Mouse (Mus musculus) liver, embryonic 16.5 days (tissue): ENCODE measurements around the gene Gm13889. TPM values are rescaled to one million over a fixed set of nuclear protein-coding genes. Genes with fewer than 3 reads are reported as not detected.
A peak's percentile ranks its signal among the peaks of the same experiment; 100 is the strongest.

Source experiments
- ATAC-seq: fragments of 200-750 bp; cut with Nextera tagmentation; 2 replicates; pipeline ENCODE4 v1.8.0; 2017; ENCODE audit warnings: low read depth, mild to moderate bottlenecking, moderate number of reproducible peaks, moderate library complexity
- H3K27ac ChIP-seq: fragments of 300-500 bp; sonication (generic); 2 replicates; pipeline ENCODE4 v1.5.1; 2014; ENCODE audit warnings: mild to moderate bottlenecking, low read length
- H3K27me3 ChIP-seq: fragments of 300-500 bp; sonication (generic); 2 replicates; pipeline ENCODE4 v1.6.1; 2014; ENCODE audit warnings: low read depth, low read length, mixed read lengths; ENCODE audit not compliant: control insufficient read depth, insufficient read depth
- H3K36me3 ChIP-seq: fragments of 300-500 bp; sonication (generic); 2 replicates; pipeline ENCODE4 v1.6.1; 2014; ENCODE audit warnings: mild to moderate bottlenecking; ENCODE audit not compliant: control insufficient read depth, insufficient read depth
- H3K4me1 ChIP-seq: fragments of 300-500 bp; sonication (generic); 2 replicates; pipeline ENCODE4 v1.6.1; 2014; ENCODE audit warnings: low read depth, low read length, mixed read lengths; ENCODE audit not compliant: control insufficient read depth
- H3K4me2 ChIP-seq: fragments of 300-500 bp; sonication (generic); 2 replicates; pipeline ENCODE4 v1.6.1; 2014; ENCODE audit warnings: low read depth, low read length, mixed read lengths
- H3K4me3 ChIP-seq: fragments of 300-500 bp; sonication (generic); 2 replicates; pipeline ENCODE4 v1.5.1; 2014; ENCODE audit warnings: low read depth, mild to moderate bottlenecking, low read length
- H3K9ac ChIP-seq: fragments of 300-500 bp; sonication (generic); 2 replicates; pipeline ENCODE4 v1.6.1; 2014; ENCODE audit warnings: low read depth, low read length
- H3K9me3 ChIP-seq: fragments of 300-500 bp; sonication (generic); replicated peaks from 2 replicates; pipeline ENCODE4 v1.6.1; 2016; ENCODE audit warnings: low read length; ENCODE audit not compliant: control insufficient read depth
- WGBS: fragments of 180-500 bp; shearing (Covaris S2); extraction: QIAGEN DNeasy Blood & Tissue Kit; methylation state at CpG from one replicate; pipeline ENCODE4 v1.1.7; 2014; ENCODE audit not compliant: insufficient replicate concordance; 5-methylcytosine and 5-hydroxymethylcytosine counted together
- polyA plus RNA-seq: library from polyadenylated mRNA; unstranded; fragments of >200 nt; fragmentation: Nextera tagmentation; extraction: Ambion mirVana; gene quantifications from 2 replicates; pipeline ENCODE4 v1.2.1, GENCODE M21; 2015

Gm13889 gene
- polyA plus RNA-seq, 1 experiment from 2014 or later, result 1.7 TPM

DNA sequence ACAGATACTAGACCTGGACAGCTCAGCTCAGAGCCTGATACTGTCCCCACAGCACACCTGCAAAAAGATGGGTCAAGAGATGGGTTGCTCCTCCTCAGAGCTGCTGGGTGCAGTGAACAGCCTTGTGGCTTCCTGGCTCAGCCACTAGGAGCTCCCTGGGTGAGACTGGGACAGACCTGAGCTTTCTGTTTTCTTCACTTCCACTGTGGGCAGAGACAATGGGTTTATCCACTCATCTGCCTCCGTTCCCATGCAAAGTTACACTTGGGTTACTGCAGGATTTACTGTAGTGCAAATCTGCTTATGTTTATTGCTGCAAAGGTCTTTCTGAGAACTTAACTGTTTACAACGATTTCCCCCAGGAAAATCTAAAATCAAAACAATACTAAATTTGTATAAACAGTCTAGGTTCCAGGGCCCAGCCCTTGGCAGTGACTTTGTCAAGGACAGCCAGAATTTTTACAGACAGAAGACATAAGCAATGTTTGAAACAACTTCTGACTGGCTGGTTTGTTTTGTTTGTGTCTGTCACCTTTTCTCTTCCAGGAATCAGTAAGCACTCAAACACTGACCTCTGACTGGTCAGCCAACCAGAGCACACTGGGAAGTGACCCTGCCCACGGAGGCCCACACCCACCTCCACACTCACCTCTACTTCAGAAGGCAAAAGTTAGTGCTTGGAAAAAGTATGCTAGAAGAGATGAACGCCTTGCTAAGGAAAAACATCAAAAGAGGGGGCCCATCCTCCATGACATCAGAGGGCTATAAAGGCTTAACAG is 25.6 kb upstream of the Gm13889 start:
- H3K27me3 ChIP-seq, result no peaks in the 10 kb centered on the region
- ATAC-seq, result no peak
- H3K4me3 ChIP-seq, result no peak overlapping the region
- 64% methylated on average over 4 of the region's 4 CpGs for WGBS
- H3K9me3 ChIP-seq, result no peaks in the 10 kb centered on the region
- H3K9ac ChIP-seq, result no peak overlapping the region
- H3K4me1 ChIP-seq, result no peaks in the 10 kb centered on the region
- no peak overlapping the region for H3K4me2 ChIP-seq
- H3K36me3 ChIP-seq, result no peaks in the 10 kb centered on the region
- no peak overlapping the region for H3K27ac ChIP-seq

DNA sequence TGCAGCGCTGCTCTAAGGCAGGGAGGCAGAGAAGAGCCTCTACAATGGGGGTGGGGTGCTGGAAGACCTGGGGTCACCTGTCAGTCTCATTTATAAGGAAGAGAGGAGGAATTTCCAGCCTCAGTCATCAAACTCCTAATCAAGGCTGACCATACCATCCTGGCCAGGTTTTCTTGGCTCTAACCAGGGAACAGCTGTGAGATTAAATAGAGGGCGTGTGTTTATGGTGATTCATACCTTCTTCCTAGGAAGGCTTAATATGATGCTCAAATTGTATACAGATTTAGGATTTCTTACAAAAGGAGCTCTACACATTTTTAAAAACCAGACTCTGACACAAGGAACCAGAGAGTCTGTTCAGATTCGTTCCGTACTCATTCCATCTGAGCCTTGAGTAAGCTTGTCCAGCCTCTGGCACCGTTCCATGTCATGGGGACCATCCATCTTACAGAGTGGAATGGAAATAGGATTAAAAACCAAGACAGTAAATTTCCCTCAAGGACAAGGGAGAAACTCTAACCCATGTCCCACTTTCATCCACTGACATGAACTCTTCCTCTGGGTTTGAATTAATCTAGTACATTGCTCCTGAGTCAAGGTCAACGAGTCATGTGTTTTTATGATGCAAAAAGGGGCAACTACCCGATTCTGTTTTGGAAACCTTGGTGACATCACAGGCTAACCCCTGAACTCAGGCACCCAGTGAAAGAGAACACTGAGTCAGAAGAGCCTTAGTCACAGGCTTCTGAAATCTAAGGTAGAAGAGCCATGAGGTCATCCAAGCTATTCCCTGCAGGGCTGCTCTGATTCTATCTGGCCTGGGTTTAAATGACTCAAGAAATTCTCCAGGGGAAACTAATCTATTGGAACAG is 22.5 kb upstream of the Gm13889 start:
- no peaks in the 10 kb centered on the region for H3K27me3 ChIP-seq
- H3K9me3 ChIP-seq, result no peaks in the 10 kb centered on the region
- 78% methylated on average over 7 of the region's 7 CpGs for WGBS
- no peak overlapping the region for H3K9ac ChIP-seq
- no peak for ATAC-seq
- H3K4me2 ChIP-seq, result no peak overlapping the region
- no peaks in the 10 kb centered on the region for H3K36me3 ChIP-seq
- no peak overlapping the region for H3K27ac ChIP-seq
- no peaks in the 10 kb centered on the region; the same call in 1 of the 2 replicates for H3K4me1 ChIP-seq
- no peak overlapping the region for H3K4me3 ChIP-seq

DNA sequence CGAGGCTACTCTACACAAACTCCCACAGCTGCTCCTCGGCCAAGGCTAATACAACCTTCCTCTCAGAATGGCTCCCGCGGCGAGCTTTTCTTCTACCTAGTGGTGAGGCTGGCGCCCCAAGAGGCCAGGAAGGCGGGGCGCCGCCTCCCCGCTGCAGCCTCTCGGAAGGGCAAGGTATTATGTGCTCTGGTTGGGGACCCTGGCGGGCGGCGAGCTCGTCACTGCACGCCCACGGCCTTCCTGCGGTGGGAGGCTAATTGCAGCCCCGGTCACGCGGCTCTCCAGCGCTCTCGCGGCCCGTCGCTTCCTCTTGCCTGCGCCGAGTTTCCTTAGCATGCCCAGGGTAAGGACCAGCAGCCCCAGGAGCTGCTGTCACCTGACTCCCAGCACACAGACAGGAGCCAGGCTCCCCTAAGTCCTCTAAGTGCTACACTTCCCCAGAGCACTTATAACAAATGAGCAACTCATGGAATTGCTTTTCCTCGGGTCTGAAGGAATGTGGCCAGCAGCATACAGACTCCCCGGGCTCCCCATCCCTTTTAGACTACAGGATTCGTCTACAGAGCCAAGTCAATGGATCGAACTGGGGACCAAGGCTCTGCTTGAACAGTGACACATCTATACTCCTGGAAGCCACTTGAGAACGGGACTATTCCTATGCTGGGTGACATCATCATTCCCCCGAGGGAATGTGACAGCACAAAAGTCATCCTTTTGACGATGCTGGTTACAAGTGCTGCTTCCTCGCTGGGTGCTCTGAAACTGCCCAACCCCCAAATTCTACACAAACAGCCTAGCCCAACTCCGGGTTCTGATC is 19.6 kb upstream of the Gm13889 start:
- no peaks in the 10 kb centered on the region for H3K36me3 ChIP-seq
- H3K27ac ChIP-seq, result no peak overlapping the region
- 4% methylated on average over 37 of the region's 37 CpGs for WGBS
- H3K9ac ChIP-seq, result no peak overlapping the region
- H3K27me3 ChIP-seq, result no peaks in the 10 kb centered on the region
- peak; percentile 50; the same call in 1 of the 2 replicates for ATAC-seq
- H3K4me1 ChIP-seq, result no peaks in the 10 kb centered on the region; the same call in 1 of the 2 replicates
- H3K9me3 ChIP-seq, result no peaks in the 10 kb centered on the region
- H3K4me3 ChIP-seq, result peak overlapping the region; percentile 27
- H3K4me2 ChIP-seq, result peak overlapping the region; percentile 52

DNA sequence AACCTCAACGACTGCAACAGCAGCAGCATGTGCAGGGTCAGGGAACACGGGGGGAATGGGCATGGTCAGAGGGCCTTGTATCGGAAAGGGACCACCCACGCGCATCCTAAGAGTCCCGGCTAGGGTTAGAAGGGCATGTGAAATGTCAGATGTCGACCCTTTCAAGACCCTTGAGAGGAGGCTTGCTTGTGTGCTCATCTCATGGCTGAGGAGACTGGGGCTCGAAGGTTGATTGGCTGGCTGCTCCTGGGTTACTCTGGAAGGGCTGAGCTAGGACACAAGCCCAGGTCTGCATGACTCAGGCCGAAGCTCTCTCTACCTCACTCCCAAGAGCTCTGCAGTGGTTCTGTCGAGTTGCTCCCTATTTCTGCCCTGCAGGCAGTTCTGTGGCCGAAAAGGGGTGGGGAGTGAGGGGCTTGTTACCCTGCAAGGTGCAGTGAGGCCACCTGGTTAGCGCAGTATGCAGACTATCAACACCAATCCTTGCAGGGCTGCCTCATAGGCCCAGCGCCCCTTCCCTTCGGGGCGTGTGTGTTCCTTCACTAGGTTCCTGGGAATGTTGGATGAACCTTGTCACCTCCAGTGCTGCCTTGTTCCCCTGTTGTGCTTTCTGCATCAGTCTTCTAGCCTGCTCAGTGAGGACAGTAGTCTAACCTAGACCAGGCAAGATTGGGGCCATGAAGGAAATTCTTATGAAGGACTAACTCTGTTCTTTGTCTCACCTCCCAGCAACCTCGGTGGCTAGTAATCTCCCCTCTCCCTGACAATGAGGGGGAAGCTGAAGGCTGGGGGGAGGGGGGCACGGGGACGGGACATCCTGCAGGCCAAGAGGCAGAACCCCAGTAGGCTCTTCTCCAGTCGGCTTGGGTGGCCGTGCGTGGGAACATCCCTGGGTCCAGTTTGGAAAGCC is 18.8 kb upstream of the Gm13889 start:
- Histone ChIP-seq H3K36me3 (no peaks in the 10 kb centered on the region), H3K27me3 (no peaks in the 10 kb centered on the region), H3K4me3 (no peak overlapping the region), H3K4me1 (no peaks in the 10 kb centered on the region; the same call in 1 of the 2 replicates), H3K9ac (no peak overlapping the region), H3K27ac (no peak overlapping the region), H3K4me2 (peak overlapping the region; percentile 52), H3K9me3 (no peaks in the 10 kb centered on the region)
- WGBS, result 33% methylated on average over 21 of the region's 21 CpGs
- no peak for ATAC-seq

DNA sequence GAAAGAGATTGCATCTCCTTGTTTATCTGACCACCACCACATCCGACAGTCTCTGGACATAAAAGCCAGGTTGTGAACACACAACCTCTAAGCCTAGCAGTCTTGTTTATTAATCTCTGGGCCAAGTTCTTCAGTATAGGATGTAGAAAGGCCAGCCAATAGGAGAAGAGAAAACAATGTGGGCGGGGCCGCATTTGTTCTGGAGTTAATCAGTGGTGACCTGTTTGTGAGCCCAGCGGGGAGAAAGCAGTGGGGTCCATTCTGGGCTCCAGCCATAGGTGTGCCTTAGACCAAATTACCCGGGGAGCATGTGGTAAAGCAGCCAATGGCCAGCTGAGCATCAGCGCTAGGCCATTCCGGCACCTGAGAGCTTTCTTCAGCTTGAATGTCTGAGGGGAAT is 18.0 kb upstream of the Gm13889 start:
- H3K9me3 ChIP-seq, result no peaks in the 10 kb centered on the region
- no peak overlapping the region for H3K4me2 ChIP-seq
- ATAC-seq, result no peak
- H3K9ac ChIP-seq, result no peak overlapping the region
- no peaks in the 10 kb centered on the region for H3K36me3 ChIP-seq
- no peaks in the 10 kb centered on the region; the same call in 1 of the 2 replicates for H3K4me1 ChIP-seq
- H3K27me3 ChIP-seq, result no peaks in the 10 kb centered on the region
- H3K27ac ChIP-seq, result no peak overlapping the region
- no peak overlapping the region for H3K4me3 ChIP-seq
- 53% methylated on average over 7 of the region's 7 CpGs for WGBS

DNA sequence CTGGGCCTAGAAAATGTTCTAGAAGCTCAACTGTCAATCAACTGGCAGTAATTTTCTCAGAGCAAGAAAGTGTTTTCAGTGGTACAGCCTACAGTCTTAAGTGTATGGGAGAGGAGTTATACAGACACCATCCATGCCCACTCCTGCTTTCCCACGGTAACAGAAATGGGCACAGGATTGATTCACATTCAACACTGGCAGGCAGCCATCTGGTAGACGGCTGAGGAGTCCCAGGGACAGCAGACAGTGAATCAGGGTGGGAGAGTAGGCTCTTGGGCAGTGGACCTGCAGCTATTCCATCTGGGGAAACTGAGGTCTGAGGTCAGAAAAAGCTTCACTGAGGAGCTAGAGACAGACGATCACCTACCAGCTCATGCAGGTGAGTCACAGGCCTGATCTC is 14.6 kb upstream of the Gm13889 start:
- Histone ChIP-seq H3K36me3 (no peaks in the 10 kb centered on the region), H3K9ac (no peak overlapping the region), H3K4me3 (no peak overlapping the region), H3K27me3 (no peaks in the 10 kb centered on the region), H3K4me2 (no peak overlapping the region), H3K27ac (no peak overlapping the region), H3K9me3 (no peaks in the 10 kb centered on the region), H3K4me1 (no peaks in the 10 kb centered on the region; the same call in 1 of the 2 replicates)
- 48% methylated on average over 3 of the region's 3 CpGs for WGBS
- ATAC-seq, result no peak

DNA sequence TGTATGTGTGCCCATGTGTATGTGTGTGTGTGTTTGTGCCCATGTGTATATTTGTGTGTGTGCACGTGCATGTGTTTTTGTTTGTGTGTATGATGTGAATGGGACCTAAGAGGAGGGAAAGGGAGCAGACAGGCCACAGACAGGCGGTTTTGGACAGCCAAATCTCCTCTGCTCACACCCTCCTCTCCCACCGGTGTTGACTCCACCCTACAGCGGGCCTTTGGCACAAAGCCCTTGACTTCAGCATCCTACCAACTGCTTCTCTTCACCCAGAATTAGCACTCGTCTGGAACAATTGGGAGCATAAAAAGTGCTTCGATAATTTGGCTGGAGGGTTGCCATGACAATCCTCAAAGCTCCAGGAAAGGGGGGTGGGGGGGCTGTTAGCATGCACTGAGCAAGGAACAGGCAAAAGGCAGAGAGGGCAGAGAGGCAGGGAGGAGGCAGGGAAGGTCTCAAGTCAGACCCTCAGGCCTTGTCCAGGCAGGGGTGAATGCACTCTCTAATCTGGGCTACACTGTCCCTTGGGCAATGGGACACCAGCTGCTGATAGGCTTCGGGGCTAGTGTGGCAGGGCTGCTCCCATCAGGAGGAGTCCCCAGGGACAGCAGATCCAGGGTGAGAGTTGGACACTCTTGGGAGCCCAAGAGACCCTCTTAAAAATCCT is 7.6 kb upstream of the Gm13889 start:
- H3K27ac ChIP-seq, result no peak overlapping the region
- H3K36me3 ChIP-seq, result no peaks in the 10 kb centered on the region
- ATAC-seq, result no peak
- no peak overlapping the region for H3K4me3 ChIP-seq
- WGBS, result 66% methylated on average over 7 of the region's 7 CpGs
- no peaks in the 10 kb centered on the region for H3K4me1 ChIP-seq
- H3K4me2 ChIP-seq, result no peak overlapping the region
- no peaks in the 10 kb centered on the region for H3K9me3 ChIP-seq
- H3K27me3 ChIP-seq, result no peaks in the 10 kb centered on the region
- no peak overlapping the region for H3K9ac ChIP-seq

DNA sequence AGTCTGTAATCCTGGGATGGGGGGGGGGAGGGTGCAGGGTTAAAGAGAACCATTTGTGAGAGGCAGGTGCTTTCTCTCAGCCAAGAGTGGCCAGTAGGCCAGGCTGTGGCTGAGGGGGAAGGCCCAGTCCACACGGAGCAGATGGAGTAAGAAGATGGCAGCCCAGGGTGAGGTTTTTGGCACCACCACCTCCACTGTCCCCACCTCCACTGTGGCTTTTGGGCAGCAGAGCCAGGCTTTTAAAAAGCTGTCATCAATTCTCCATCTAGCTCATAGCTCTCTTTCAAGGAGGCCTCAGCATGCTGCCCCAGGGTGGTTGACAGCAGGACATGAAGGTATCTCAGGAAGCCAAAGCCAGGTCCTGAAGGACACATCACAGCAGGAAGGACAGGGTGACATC is 6.8 kb upstream of the Gm13889 start:
- WGBS, result 67% methylated on average over 1 of the region's 1 CpGs
- no peak overlapping the region for H3K27ac ChIP-seq
- H3K9ac ChIP-seq, result no peak overlapping the region
- H3K4me2 ChIP-seq, result no peak overlapping the region
- no peaks in the 10 kb centered on the region for H3K4me1 ChIP-seq
- no peak overlapping the region for H3K4me3 ChIP-seq
- ATAC-seq, result no peak
- no peaks in the 10 kb centered on the region for H3K36me3 ChIP-seq
- no peaks in the 10 kb centered on the region for H3K27me3 ChIP-seq
- H3K9me3 ChIP-seq, result no peaks in the 10 kb centered on the region
